ENCODE assay signal across 8 mouse cellular contexts in the genomic region with DNA sequence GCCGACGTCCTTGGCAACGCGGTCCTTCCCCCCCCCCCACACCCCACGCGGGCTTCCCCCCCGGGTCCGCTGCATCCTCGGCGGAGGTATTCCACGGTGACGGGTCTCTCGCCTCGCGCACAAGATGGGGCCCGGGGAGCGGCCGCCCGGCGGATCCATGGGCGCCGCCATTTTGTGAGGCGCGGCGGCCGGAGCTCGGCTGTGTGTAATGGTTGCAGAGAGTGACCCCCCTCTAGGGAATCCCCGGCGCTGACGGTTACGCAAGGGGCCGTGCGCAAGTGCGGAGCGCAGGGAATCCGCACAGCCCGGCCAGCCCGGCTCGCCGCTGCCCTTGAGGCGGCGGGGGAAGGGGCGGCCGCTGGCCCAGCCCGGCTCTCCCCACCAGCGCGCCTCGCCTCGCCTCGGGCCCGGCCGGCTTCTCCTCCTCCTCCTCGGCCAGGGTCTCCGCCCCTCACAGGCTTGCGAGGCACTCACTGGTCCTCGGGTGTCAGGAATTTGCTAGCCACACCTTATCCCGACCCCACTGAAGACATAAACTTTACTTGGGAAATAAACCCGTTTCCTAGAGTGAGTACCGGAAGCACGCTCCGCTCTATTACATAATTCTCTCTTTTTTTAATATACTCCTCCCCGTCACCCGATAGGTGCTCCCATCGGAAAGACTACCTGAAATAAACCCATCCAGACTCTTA. TPM values are rescaled to one million over a fixed set of nuclear protein-coding genes. Genes with fewer than 3 reads are reported as not detected.
DNase-seq lines count a peak whose midpoint lies in the region; ATAC-seq lines count a peak whose summit lies in the region.

No protein-coding gene starts in this region.

- peak overlapping the region; percentile 80 for H3K4me3 ChIP-seq in hindbrain, embryonic 16.5 days (ENCODE audit: low read length)

- H3K4me2 ChIP-seq in hindbrain, embryonic 16.5 days (ENCODE audit: low read length): peak overlapping the region; percentile 74

- peak; percentile 22 for ATAC-seq in activated CD4-positive, CD25-positive, alpha-beta regulatory T cell, adult 4 months
- peak; percentile 88 for ATAC-seq in hindbrain, embryonic 16.5 days

- peak overlapping the region; percentile 100 for H3K9ac ChIP-seq in hindbrain, embryonic 16.5 days (ENCODE audit: low read depth, low read length)

- DNase-seq in cerebellum, postnatal 4 days (ENCODE audit: low spot score in 2 of 2): peak; percentile 74 to 85
- peak; percentile 93 for DNase-seq in gastrocnemius, adult 18-20 months (ENCODE audit: low spot score)
- DNase-seq in left cerebral cortex, adult 18-20 months (ENCODE audit: low spot score in 2 of 2): peak; percentile 82 to 89
- DNase-seq in lung, postnatal 4 days: peak; percentile 91 to 96
- peak; percentile 97 for DNase-seq in retina, postnatal 1 day
- peak; percentile 82 for DNase-seq in thymus, postnatal 4 days

- H3K36me3 ChIP-seq in hindbrain, embryonic 16.5 days (ENCODE audit: control insufficient read depth, insufficient read depth, low read length): no peaks in the 10 kb centered on the region

- H3K9me3 ChIP-seq in hindbrain, embryonic 16.5 days (ENCODE audit: control insufficient read depth, low read length): no peaks in the 10 kb centered on the region

- H3K27ac ChIP-seq in hindbrain, embryonic 16.5 days (ENCODE audit: low read depth, low read length): peak overlapping the region; percentile 100

- WGBS in hindbrain, embryonic 16.5 days: under 1% methylated on average over 43 of the region's 64 CpGs

- H3K27me3 ChIP-seq in hindbrain, embryonic 16.5 days (replicated peaks; ENCODE audit: control insufficient read depth, insufficient read depth, low read length): no peaks in the 10 kb centered on the region

- H3K4me1 ChIP-seq in hindbrain, embryonic 16.5 days (ENCODE audit: control insufficient read depth, insufficient read depth, low read depth, low read length): peaks cover 23% of the 10 kb centered on the region

RNA-seq across cellular contexts. Expression of a gene that starts 1.8 kb away (rescaled TPM):
- polyA plus RNA-seq in activated CD4-positive, CD25-positive, alpha-beta regulatory T cell, adult 4 months (2017; shearing (Covaris generic)): 10 to 100 TPM; 16.6 to 21.0 TPM
- total RNA-seq in gastrocnemius, adult 18-20 months (2021): 10 to 100 TPM; 10.5 to 12.0 TPM
- 15.0 and 17.5 TPM in 2 replicates for polyA plus RNA-seq in hindbrain, embryonic 16.5 days (2015; fragmentation: Nextera tagmentation; extraction: Ambion mirVana)
- total RNA-seq in left cerebral cortex, adult 18-20 months (2021): 10 to 100 TPM; 30.8 to 31.0 TPM

Comparison
In these comparisons a context has a peak if more than half of its experiments do, and no peak if none do; other contexts are left out.
1. Peak in every context shown above with its lines: DNase-seq, ATAC-seq, H3K4me3 ChIP-seq and H3K27ac ChIP-seq.